Mouse (Mus musculus) CD4-positive, CD25-positive, alpha-beta regulatory T cell, adult 4 months (primary cell): ENCODE measurements at regions not wholly inside any gene's neighbourhood (a gene's known extent, or its start where the extent isn't known, plus 50 kb on each side); places are given as distances from the start of the nearest gene placed in this dataset.

Source experiments
- ATAC-seq: one replicate; pipeline ENCODE4 v1.8.0; 2017

GRCm38 (mm10) chr14:25306961-25307654, 151.9 kb upstream of the Zmiz1 start:
- ATAC-seq, result no peak

- no peak for ATAC-seq
These were observed 150.9 kb upstream of the Zmiz1 start for GRCm38 (mm10) chr14:25308051-25308450.

DNA sequence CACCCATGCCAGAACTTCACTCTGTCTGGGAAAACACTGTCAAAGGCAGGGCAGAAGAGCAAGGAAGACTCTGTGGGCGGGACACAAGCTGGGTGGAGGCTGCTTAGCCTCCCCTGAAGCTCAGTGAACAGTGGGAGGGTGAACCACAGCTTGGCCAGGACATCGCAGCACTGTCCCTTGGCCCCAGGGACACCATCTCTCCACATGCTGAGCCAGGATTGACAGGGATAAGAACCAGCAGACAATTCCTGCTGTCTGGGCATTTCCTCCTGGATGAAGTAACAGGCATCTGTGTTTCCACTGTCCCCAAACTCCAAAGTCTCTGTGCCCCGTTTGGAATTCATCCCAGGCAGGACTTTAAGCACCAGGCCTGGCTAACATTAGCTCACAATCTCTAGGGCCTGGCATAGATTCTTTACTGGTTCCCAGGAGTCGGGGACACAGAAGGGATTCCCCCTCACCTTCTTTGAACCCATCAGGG, 148.3 kb upstream of the Zmiz1 start:
- ATAC-seq, result no peak

- ATAC-seq, result no peak
These were observed 147.5 kb upstream of the Zmiz1 start for GRCm38 (mm10) chr14:25311475-25311874.

GRCm38 (mm10) chr14:25312135-25312534, 146.8 kb upstream of the Zmiz1 start:
- ATAC-seq, result no peak

DNA sequence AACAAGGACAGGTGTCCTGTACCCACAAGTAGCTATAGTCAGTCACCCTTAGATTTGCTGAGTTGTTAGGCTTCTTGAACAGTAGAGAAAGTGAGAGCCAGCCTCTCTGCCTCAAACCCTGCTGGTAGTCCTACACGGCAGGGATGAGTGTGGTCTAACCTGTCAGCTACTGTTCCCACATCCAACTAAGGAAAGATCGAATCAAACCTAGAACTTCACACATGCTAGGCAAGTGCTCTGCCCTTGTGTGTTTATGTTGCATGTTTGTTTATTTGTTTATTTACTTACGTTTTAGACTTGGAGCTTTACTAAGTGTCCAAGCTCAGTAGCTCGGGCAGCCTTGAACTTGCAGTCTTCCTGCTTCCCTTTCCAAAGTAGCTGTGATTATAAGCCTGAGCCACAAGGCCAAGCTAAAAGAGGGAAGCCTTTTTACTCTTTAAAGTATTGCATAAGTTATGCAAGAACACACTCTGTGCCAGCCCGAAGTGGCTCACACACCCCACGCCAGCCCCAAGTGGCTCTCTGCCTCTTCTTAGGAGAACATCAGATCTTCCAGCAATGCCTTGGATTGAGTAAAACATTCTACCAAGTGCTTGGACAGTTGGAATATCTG, 146.1 kb upstream of the Zmiz1 start:
- no peak for ATAC-seq

GRCm38 (mm10) chr14:25313693-25314240, 145.2 kb upstream of the Zmiz1 start:
- ATAC-seq, result no peak

- no peak for ATAC-seq
These were observed 142.5 kb upstream of the Zmiz1 start for GRCm38 (mm10) chr14:25316491-25316890.

GRCm38 (mm10) chr14:25317680-25318471, 141.1 kb upstream of the Zmiz1 start:
- ATAC-seq, result no peak

- ATAC-seq, result no peak
These were observed 140.1 kb upstream of the Zmiz1 start for GRCm38 (mm10) chr14:25318909-25319308.

DNA sequence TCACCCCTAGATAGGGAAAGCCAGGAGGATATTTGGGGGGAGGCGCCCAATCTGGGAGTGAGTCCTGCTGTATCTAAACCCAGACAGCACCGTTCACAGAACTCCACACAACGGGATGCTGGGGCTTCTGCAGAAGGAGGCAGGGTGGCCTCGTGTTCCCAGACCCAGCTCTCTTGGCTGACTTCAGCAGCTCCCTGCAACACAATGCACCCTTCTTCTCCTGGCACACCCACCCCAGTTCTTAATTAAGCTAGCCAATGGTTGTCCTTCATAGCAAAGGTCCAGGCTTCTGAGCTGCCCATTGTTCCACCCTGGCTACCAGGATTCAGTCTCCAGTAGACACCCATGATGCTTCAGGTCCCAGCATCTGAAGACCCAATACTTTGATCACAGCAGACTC, 138.8 kb upstream of the Zmiz1 start:
- no peak for ATAC-seq

DNA sequence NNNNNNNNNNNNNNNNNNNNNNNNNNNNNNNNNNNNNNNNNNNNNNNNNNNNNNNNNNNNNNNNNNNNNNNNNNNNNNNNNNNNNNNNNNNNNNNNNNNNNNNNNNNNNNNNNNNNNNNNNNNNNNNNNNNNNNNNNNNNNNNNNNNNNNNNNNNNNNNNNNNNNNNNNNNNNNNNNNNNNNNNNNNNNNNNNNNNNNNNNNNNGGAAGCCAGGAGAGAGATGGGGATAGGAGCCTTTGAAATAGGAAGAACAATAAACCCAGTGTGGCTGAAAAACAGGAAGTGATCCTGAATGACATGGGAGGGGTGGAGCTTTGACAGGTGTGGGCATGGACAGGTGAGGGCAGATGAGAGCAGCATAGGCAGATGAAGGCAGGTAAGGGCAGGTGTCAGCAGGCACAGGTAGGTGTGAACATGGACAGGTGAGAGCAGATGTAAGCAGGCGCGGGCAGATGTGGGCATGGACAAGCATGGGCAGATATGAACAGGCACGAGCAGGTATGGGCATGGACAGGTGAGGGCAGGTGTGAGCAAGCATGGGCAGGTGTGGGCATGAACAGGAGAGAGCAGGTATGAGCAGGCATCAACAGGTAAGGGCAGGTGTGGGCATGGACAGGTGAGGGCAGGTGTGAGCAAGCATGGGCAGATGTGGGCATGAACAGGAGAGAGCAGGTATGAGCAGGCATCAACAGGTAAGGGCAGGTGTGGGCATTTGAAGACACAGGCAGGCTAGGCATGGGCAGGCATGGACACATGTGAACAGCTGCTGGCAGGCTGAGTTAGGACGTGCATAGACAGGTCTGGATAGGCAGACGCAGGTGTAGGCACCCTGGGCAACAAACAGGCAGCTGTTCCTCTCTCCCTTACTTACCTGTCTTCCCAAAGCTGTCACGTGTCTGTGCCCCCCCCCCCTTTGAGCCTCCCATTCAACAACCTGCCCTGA, 135.2 kb upstream of the Zmiz1 start:
- no peak for ATAC-seq

DNA sequence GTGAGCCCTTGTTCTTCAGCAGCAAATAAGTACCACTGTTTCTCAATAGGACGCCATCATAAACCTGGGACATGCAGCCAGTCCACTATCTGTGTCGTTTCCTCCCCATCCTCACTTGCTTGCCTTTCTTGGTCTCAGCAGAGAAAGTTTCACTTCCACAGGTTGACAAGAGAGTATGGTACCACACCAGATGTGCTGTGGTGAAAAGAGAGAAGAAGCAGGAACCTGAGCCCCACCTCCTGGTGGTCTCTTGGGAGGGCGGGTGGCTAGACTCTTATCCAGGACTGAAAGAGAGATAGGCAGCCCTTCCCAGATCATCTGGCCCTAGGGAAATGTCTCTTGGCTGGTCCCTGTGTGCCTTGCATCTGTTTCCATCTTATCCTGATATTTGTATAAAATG, 133.1 kb upstream of the Zmiz1 start:
- no peak for ATAC-seq

DNA sequence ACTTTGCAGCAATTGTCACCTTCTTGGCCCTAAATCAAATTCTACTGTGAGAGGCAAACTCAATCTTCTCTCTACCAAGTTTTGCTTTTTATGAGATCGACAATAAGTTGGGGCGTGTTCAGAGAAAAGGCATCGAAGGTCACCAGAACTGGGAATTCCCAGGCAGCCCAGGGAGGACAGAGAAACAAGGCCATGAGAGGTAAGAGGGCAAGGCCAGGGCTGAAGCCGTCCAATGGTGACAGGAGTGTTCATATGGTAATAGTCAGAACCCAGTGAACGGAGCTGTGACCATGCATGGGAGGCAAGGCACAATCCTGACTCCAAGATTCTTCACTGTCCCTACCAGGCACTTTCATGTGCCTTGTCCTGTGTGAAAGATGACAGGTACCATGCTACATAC, 130.8 kb upstream of the Zmiz1 start:
- no peak for ATAC-seq

- ATAC-seq, result no peak
These were observed 124.8 kb upstream of the Zmiz1 start for GRCm38 (mm10) chr14:25334186-25334585.

- ATAC-seq, result no peak
These were observed 122.1 kb upstream of the Zmiz1 start for GRCm38 (mm10) chr14:25336875-25337274.

DNA sequence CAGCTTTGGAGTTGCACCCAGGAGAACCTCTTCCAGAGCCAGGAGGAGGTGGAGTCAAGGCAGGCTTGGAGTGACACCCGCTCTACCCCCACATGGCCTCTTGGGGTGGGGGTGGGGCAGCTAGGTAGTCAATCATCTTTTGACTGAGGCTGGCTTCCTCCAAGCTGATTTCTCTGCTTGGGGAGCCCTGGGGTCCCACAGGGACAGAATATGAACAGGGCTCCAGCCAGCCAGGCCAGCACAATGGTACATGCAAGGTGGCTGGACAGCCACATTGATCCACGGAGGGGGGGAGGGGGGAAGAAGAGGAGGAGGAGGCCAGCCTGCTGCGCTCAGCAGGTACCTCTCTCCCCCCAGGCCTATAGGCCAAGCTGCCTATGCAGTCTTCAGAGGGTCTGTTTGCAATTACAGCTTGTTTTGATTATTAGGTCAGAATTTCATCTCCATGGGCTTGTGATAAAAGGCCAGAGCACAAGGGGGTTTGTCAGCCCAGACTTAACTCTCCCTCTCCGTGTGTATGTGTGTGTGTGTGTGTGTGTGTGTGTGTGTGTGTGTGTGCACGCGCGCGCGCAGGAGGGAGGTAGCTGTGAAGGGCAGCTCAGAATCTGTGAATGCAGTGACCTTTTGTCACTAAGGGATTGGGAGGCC, 120.5 kb upstream of the Zmiz1 start:
- no peak for ATAC-seq

- no peak for ATAC-seq
These were observed 118.1 kb upstream of the Zmiz1 start for GRCm38 (mm10) chr14:25340845-25341244.

DNA sequence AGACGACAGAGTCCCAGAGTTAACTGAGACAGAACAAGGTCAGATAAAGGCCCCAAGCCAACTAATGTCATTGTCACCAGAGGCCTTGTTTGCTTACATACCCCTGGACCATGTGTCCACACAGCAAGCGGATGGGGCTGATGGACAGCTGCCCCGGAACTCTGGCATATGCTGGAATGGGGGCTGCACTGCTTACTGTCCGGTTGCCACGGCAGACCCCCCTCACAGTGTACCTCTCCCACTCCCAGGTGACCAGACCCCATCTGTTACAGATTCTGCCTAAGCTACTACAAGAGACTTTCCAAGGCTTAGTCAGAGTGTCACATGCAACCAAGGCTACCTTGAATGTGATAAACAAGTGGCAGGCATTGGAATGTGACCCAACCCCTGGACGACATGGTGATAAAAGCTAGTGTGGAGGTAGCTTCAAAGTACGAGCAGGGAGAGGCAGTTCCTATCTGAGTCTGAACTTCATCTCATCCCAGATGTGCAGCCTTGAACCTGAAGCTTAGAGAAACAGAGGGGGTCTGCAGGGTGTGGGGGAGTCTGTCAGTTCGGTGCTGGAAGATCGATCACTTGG, 117.0 kb upstream of the Zmiz1 start:
- ATAC-seq, result no peak

GRCm38 (mm10) chr14:25342865-25343565, 116.0 kb upstream of the Zmiz1 start:
- ATAC-seq, result no peak

- ATAC-seq, result no peak
These were observed 113.0 kb upstream of the Zmiz1 start for GRCm38 (mm10) chr14:25345995-25346394.
